Mouse (Mus musculus) ovary, postnatal 36 days (tissue): ENCODE data around the gene Fbxo42.

Source experiments
- DNase-seq: peaks from one replicate; pipeline ENCODE4 v3.0.0; 2022; ENCODE audit warnings: low spot score, mixed read lengths

Fbxo42 gene

DNA sequence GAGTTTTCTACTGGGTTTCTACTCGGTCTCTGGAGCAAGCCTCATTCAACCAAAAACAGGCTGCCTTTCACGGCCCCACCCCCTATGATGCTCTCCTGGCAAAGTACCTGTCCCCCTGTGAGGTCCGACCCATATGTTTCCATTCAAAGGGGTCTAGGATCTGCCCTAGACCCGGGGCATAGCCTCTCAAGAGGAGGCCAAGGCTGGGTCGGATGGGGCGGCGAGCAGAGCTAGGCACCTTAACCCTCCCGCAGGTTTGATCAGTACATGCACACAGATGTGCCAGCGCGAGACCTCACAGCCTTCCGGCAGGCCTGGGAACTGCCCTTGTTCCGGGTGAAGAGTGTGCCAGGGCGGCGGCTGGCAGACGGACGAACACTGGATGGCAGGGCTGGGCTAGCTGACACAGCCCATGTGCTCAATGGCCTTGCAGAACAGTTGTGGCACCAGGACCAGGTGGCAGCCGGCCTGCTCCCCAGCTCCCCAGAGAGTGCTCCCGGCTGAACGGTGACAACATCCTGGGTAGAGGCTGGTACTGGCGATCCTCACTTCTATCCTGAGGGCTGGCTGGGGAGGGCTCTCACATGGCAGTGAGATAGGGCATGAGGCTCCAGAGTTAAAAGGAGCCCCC lies 72.0 kb downstream of the Fbxo42 start:
- no peak for DNase-seq

DNA sequence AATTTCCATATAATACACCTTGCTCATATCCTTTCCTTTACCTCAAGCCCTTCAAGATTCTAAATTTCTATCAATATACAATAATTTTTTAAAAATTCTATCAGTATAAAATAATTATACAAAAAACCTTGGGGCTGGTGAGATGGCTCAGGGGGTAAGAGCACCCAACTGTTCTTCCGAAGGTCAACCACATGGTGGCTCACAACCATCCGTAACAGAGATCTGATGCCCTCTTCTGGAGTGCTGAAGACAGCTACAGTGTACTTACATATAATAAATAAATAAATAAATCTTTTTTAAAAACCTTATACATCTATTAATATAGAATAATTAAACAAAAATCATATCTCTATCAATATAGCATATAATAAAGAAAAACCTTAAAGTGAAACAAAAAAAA lies 74.1 kb downstream of the Fbxo42 start:
- no peak for DNase-seq

DNA sequence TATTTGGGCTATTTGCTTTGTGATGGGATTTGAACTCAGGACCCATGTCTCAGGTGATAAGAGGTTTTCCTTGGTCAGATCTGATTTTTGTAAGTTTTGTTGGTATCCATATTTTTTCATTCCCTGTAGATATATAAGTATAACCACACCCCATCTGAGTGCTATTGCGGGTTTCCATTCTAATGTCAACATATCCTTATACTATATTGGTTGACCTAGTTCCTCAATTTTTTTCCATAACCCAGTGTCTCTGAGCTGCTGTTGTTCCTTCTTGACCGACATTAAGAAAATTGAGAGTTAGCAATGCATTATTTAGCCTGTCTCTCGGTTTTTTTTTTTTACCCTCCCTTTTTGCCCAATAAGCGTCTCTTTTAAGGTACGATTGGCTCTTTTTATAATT lies 75.0 kb downstream of the Fbxo42 start:
- no peak for DNase-seq

DNA sequence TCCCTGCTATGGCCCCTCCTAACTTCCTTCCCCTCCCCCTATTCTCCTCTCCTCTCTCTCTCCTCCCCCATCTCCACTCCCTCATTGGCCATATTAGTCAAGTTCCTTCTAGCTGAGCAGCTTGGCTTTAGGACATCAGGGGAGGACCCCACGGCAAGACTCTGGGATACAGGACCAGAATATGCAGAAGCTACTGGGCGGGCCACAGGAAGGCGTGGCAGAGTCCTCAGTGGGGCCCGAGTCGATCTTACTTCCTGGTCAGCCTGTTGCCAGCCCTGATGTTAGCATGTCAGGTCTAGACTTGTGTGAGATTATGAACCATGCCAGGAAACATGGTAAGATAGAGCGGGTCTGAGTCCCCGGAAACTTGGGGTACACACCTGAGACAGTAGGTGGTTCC lies 81.0 kb downstream of the Fbxo42 start:
- DNase-seq: no peak

DNA sequence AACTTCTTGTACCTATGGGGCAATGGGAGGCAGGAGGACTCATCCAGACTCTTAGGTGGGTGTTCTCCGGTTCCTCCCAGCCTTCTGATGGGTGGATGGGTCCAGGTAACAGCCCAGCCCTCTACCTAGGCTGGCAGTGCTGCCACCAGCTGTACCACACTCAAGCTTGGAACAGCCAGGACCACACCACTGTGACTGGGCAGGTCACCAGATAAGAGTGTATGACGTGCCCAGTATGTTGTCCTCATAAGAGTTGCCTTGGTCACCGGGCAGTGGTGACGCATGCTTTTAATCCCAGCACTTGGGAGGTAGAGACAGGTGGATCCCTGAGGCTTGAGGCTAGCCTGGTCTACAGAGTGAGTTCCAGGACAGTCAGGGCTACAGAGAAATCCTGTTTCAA lies 85.5 kb downstream of the Fbxo42 start:
- no peak for DNase-seq

DNA sequence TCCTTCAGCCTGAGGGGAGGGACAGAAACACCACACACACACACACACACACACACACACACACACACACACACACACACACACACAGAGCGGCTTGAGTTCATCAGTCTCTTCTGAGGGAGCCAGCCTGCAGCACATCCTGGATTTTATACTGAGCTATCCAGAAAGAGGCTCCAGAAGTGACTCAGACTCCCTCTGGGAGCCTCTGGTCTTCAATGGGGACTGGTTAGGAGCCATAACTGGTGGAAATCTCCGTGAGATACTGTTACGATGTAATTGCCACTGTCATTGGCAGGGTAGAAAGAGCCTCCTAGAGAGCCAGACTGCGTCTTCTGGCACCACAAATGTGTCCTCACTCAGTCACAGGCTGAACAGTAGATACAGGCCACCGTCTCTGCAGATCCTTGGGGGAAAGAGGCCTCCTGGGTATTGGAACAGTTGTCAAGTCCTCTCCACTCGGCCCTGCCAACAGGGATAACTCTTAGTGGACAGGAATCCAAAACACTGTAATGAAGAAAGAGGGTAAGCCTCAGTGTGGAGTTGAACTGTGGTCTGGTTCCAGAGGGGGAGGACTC lies 87.9 kb downstream of the Fbxo42 start:
- no peak for DNase-seq

DNA sequence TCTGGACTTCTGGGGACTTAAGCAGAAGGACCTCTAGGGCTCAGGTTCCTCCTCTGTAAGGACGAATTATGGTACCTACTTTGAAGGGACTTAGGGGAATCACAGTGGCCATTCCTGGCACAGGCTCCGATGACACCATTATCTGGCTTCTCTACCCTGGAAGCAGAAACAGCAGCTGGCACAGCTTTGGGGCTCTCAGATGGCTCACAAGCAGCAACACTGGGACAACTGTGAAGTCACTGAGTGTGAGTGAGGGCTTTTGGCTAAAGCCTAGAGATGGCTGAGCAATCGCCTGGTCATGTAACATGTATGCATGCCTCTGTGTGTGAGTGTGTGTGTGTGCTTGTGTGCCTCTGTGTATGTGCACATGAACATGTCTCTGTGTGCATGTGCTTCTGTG lies 89.1 kb downstream of the Fbxo42 start:
- DNase-seq: no peak

DNA sequence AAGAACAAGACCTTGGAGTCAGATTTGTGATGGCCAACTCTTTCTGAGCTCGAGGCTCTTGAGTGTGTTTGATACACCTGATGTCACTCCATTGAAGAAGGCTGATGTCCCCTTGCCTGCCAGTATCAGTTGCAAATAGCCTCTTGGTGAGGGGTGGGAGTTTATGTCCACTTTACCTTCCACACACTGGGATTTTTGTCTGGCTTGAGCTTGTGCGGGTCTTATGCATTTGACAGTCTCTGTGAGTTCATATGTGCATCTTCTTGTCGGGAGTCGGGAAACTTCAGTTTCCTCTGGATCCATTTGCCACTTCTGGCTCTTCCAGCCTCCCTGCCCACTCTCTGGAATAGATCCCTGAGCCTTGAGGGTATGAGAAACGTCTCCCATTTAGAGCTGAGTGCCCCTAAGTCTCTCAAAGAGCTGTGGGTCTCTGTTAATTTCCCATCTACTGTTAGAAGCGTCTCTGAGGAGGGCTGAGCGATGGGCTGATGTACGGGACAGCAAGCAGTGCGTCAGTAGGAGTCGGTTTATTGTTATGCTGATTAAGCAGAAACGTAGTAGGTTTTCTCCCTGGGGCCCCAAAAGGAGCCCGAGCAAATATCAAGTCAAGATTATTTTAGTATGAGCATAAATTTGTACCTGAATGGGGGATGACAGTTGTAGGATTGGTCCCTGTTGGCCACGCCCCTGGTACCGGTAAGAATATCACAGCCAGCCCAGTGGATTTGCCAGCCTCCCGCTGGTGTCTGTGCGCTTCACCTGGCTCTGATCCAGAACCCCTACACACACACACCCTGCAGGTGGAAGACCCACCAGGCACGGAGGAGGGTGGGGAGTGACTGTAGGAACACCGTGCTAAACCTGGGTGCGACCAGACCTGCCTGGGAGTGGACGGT lies 91.0 kb downstream of the Fbxo42 start:
- DNase-seq: no peak

DNA sequence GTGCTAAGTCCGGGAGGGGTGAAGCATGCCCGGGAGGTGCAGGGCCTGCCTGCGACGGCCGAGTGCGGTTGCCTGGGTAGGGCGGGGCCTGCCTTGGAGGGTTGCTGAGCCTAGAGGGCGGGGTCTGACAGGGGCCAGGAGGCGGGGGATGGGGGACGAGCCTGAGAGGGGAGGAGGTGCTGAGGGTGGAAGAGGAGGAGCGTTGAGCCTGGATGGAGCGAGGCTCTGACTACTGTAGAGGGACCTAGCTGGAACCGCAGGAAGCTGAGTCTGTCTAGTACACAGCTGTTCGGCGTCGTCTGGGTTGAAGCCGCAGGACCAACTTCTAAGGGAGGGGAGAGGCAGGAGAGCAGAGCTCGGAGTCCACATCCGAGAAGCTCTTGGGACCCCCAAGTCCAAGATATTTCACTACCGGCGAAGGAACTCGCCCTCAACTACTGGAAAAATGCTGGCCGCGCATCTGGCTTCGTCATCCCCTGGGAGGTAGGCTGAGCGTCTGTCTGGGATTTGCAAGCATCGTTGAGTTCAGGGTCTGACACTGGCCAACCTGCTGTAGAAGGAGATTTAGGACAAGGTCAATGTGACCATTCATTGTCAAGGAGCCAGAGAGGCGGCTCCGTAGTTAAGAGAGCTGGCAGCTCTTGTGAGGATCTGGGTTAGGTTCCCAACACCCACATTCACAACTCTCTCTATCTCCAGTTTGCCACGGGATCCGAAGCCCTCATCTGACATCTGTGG lies 91.8 kb downstream of the Fbxo42 start, which contains the start of gene Arhgef19:
Gene Arhgef19, plus strand, starts transcription at position 112 of the 738 bp plus-strand sequence.
- DNase-seq: peak; percentile 92

DNA sequence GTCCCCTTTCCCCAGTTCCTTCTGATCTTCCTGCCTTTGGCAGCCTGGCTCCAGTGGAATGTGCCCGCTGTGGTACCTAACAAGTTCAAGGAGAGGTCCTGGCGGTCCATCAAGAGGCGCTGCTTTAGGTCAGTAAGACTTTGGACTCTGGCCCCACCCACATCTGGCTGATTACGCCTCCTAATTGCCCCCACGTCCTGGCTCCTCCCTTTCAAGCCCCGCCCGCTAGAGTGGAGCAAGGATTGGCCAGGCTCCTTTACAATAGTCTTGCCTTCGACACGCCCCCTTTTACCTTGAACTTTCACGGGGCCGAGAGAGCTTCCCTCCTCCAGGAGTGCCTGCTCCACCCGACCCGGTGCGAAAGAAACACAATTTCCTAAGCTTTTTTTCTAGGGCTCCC lies 92.9 kb downstream of the Fbxo42 start:
- DNase-seq: peak; percentile 62

DNA sequence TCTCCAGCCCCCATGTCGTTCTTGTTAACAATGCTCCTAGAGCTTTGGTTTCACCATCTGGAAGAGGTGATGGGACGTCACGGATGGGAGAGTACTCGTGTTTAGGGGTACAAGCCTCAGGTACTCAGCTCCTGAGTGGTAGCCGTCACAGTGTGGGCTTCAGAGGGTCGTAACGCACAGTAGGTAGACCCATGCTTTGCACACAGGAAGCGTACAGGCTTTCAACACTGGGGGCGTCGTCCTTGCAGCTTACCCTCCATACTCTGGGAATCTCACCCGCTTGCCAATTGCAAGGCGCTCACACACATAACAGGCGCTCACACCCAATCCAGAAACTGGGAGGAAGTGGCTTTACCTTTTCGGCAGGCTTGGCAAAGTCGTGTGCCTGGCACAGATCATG lies 94.1 kb downstream of the Fbxo42 start:
- no peak for DNase-seq

DNA sequence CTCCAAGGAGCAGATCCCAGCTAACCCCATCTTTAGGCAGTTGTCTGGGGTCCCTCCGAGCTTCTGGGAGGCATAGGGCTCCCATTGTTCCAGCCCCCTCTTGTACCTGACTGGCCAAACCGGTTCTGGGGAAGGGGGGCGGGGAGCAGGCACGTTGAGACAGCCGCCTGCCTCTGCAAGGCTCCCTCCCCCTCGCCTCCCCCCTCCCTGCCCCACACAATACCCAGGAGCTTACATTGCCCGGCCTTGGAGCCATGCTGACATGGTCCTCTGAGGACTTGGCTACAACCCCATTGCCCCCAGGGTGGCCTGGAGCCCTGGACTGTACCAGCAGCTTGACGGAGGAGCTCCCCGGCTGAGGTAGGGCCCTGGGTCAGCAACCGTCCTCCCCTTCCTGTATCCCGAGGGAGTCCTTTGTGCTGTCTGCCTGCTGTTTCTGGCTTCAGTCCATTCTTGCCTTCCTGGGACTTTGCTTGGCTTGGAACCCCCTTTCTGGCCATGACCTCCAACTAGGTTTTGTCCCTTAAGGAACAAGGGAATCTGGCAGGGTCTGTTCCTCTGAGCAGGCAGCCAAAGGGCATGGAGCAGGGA lies 95.0 kb downstream of the Fbxo42 start:
- DNase-seq: peak; percentile 54

DNA sequence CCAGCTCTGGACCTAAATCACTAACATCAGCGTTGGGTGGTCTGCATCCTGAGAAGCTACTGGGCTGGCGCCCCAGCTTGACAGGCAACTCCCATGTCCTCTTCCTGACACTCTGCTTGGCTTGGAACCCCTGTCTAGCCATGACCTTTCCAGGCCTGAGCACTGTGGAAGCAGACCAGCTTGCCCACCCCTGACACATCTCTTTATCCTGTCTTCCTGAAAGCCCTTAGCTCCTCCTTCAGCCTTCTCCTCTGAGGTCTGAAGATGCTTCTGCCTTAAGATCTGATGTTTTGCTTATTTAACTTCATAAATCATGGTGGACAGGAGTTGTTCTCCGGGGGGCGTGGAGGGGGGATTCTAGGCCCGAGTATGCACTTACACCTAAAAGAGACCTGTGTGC lies 95.9 kb downstream of the Fbxo42 start:
- DNase-seq: no peak

DNA sequence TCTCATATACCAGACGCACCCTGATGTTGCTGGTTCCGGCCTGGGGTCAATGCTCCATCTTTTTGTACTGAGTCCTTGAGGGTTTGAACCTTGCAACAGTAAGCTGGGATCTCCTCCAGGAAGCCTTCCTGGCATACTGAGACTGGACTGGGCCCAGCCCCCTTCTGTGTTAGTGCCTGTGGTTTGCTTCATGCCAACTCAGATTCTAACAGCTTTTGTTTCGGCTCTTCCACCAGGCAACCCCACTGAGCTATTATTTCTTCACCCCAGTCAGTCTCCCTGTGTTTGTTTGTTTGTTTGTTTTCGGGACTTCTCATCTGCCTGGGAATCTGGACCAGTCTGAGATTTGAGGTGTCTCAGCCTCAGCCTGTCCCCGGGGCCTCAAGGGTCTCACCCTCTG lies 96.7 kb downstream of the Fbxo42 start:
- DNase-seq: no peak

DNA sequence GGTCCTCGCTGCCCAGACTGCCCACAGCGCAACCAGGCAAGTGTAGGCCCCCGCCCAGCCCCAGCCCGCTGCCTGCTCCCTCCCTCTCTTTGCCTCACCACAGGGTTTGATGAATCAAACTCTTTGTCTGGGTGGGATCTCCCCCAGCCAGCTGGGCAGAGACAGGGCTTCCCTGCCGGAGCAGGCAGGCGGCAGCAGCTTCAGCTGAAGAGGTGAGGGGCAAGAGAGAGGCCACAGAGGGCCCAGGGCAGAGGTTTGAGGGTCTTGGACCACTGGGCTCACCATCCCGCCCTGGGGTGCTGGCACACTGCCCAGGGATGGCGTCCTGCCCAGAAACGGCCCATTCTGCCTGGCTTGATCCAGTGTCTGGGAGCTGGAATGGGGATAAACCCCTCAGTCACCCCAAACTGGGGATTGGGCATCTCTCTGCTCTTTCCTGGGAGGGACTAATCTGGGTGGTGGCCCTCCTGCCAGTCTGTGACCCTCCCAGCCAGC lies 97.3 kb downstream of the Fbxo42 start:
- peak; percentile 69 for DNase-seq

DNA sequence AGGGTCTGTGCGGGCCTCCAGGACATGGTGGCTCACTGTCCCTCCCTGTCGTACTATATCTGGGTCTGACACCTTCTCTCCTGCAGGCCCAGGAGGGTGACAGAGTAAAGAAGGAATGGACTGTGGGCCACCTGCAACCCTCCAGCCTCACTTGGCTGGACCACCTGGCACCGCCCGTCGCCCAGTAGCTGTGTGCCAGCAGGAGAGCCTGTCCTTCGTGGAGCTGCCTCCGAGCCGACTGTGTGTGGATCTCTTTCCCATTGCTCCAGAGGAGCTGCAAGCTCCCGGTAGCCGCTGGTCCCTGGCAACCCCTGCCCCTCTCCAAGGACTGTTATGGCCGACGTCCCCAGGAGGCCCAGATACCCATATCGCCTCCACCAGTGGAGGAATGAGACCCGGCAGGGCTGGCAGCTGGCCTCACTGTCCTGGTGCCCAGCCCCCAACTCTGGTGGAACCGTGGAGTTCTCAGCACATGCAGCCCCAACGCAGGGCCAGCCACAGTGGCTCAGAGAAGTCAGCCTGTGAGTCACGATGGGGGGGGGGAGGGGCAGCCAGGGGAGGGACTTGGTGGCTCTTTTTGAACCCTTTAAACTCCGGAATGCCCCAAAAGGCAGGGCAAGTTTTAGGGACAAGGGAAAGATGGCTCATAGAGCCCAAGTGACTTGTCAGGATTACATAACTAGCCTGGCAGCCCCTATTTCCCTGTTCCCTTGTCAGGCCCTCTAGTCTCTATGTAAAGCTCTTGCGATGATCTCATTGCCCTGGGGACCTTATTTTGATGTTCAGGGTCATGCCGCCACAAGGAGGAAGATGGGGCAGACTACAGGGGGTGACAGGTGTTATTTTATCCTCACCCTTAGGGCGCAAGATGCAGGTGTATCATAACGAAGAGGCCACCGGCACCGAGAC lies 98.6 kb downstream of the Fbxo42 start:
- DNase-seq: no peak

DNA sequence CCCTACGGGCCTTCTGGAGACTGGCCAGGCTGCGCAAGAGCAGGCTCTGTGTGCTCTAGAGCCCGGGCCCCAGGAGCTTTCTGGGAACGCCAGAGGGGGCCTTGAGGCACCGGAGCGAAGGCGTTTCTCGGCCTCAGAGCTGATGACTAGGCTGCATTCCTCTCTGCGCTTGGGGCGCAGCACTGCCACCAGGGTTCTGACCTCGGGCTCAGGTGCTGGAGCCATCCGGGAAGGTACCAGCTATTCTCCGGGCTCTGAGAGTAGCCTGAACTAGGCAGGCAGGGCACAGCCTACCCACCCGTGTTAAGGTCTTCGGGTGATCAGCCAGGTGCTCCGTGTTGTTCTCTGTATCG lies 99.3 kb downstream of the Fbxo42 start:
- DNase-seq: no peak

DNA sequence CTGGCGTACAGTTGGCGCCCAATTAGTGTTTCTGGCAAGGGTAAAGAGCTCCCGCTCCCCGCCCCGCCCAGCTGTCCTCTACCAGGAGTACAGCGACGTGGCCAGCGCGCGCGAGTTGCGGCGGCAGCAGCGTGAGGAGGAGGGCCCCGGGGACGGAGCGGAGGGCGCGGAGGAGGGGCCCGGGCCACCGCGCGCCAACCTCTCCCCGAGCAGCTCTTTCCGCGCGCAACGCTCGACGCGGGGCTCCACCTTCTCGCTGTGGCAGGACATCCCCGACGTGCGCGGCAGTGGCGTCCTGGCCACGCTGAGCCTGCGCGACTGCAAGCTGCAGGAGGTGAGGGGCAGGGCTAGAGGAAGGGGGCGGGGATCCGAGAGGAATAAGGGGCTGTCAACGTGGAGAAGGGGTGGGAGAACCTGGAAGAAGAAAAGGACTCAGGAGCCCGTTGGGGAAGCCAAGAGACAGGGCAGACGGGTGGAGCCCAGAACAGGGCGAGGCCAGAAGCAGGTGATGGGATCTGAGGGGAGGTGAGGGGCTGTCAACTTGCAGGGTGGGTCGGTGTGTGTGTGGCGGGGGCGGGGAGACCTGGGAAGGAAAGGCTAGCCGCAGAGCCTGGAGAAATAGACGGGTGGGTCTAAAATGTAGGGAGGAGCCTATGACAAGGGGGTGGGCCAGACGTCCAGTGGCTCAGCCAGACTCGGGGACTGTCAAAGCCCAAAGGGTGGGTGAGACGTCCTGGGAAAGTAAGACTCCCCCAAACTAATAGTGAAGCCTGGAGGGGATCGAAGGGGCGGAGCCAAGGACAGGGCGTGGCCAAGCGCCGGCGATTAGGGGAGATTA lies 100.3 kb downstream of the Fbxo42 start:
- DNase-seq: peak; percentile 41

DNA sequence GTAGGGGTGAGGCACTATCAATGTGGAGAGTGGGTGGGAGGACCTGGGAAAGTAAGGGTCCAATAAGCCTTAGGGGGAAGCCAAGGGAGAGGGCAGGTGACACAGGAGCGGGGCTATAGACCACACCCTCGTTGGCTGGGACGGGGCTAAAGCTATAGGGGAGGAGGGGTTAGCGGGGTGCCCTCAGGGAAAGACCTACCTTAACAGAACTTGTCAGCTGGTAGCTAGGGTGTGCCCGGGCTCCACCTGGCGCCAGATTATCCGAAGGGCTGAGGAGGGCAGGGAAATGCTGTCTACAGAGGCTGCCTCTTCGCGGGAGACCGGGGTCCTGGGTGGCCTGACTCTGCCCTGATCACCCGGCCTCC lies 100.9 kb downstream of the Fbxo42 start:
- DNase-seq: no peak

DNA sequence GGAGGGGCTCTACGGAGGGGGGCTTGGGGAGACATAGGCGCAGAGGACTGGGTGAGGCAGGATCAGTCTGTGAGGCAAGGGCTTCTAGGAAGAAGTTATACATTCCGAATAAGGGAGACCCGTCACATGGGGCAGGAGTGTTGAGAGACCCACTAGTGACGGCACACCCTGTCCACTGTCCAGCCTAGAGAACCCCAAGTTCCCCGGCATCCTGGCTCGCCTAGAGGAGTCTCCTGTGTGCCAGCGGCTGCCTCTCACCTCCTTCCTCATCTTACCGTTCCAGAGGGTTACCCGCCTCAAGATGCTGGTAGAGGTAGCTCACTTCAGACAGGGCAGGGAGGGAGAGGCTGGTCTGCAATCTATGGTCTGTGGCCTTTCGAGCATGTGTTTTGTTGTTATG lies 101.7 kb downstream of the Fbxo42 start:
- DNase-seq: no peak
